Mouse (Mus musculus): ENCODE data around the gene Srpr.

DNA sequence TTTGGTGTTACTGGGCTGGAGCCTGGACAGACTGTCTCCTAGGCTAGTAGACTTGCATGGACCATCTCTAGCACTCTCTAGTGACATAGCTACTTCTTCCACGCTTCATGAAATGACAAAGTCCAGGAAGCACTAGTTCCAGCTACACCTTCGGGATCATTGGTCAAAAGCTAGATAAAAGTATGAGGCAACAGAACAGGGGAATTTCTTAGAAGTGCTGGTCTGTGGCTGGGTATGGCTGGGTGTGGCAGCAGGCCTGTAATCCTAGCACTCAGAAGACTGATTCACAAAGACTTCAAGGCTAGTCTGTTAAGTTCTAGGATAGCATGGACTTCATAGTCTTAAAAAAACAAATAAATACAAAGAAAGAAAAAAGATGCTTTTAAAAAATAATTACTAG is 63.5 kb downstream of the Srpr start:
- TF ChIP-seq POLR2A (IDR thresholded peaks at IDR 0.05; ENCODE audit: insufficient read depth, low read depth, low read length) (no peak), CTCF (IDR thresholded peaks at IDR 0.05; ENCODE audit: insufficient read depth, low read depth, low read length) (no peak)

Measured in olfactory bulb, adult 2 months (tissue).